Mouse (Mus musculus) cerebellum, adult 9-11 months (tissue): ENCODE results near the gene Btc.
A peak's percentile ranks its signal among the peaks of the same experiment; 100 is the strongest.

Experiments used
- DNase-seq: peaks from one replicate; pipeline ENCODE4 v3.0.0; 2022

Gene Btc

GRCm38 (mm10) chr5:91320348-91320747, 82.4 kb downstream of the Btc start:
- DNase-seq: no peak

GRCm38 (mm10) chr5:91313971-91314370, 88.8 kb downstream of the Btc start:
- DNase-seq: no peak

GRCm38 (mm10) chr5:91311767-91312166, 91.0 kb downstream of the Btc start:
- DNase-seq: no peak

GRCm38 (mm10) chr5:91308576-91308975, 94.2 kb downstream of the Btc start:
- DNase-seq: no peak

- peak; percentile 13 for DNase-seq
Measured at GRCm38 (mm10) chr5:91307907-91308306, 94.9 kb downstream of the Btc start.
